Mouse (Mus musculus): ENCODE data around the gene Olfr1411.

- TF ChIP-seq CTCF (conservative IDR thresholded peaks at IDR 0.05; ENCODE audit: low read length) (no peak), NANOG (IDR thresholded peaks at IDR 0.05; ENCODE audit: borderline replicate concordance, low read length) (no peak), POU5F1 (IDR thresholded peaks at IDR 0.05; ENCODE audit: borderline replicate concordance, low read length) (no peak)
Measured at GRCm38 (mm10) chr1:92646601-92647000, 52.4 kb downstream of the Olfr1411 start.

All from E14TG2a.4 (cell line).